Mouse (Mus musculus) embryonic fibroblast, embryonic 13.5 days (primary cell): ENCODE data around the gene Dcakd.

Experiments
- CTCF ChIP-seq: IDR thresholded peaks from 2 replicates; pipeline ENCODE4 v1.5.1; 2011; ENCODE audit warnings: mild to moderate bottlenecking, control low read depth, low read length, moderate library complexity, borderline replicate concordance; ENCODE audit not compliant: insufficient read depth
- POLR2A ChIP-seq: IDR thresholded peaks from 2 replicates; pipeline ENCODE4 v1.6.1; 2011; ENCODE audit warnings: low read depth, mild to moderate bottlenecking, control low read depth, low read length, moderate library complexity

GRCm38 (mm10) chr11:103068884-103069283 is 40.8 kb upstream of the Dcakd start:
- no peak for TF ChIP-seq CTCF
- TF ChIP-seq POLR2A = no peak
